Mouse (Mus musculus): ENCODE results near the gene Gm2888. TPM values are rescaled to one million over a fixed set of nuclear protein-coding genes. Genes with fewer than 3 reads are reported as not detected.
"Not testable (repeated sequence)": the region's sequence is repeated elsewhere in the genome, so short reads cannot be mapped to it uniquely, and the experiment has no call there.

Gm2888 gene
- polyA plus RNA-seq (2016; fragmentation: Nextera tagmentation; extraction: Ambion mirVana) = not detected in 2 replicates

GRCm38 (mm10) chr14:3029702-3030101 lies at the start of gene Gm2888:
Gm2888 (plus strand) TSS chr14:3030002.
- not testable (repeated sequence) for H3K4me3 ChIP-seq (replicated peaks); H3K4me1 ChIP-seq; H3K4me2 ChIP-seq; H3K27ac ChIP-seq; H3K27me3 ChIP-seq; H3K36me3 ChIP-seq (replicated peaks); H3K9me3 ChIP-seq; ATAC-seq (ENCODE audit: low FRiP score); H3K9ac ChIP-seq
- WGBS = 83% methylated on average over 3 of the region's 3 CpGs

- H3K36me3 ChIP-seq (replicated peaks); H3K4me1 ChIP-seq; H3K9me3 ChIP-seq; H3K27me3 ChIP-seq; H3K27ac ChIP-seq: not testable (repeated sequence)
- peak; percentile 64; the same call in 1 of the 2 replicates for ATAC-seq (ENCODE audit: low FRiP score)
- Histone ChIP-seq H3K4me2 (peak within 1 kb of the TSS; percentile 66), H3K9ac (peak within 1 kb of the TSS; percentile 61), H3K4me3 (replicated peaks) (peak within 1 kb of the TSS; percentile 52)
- 4% methylated on average over 26 of the region's 40 CpGs for WGBS
Measured at GRCm38 (mm10) chr14:3048727-3049512, 19.1 kb downstream of the Gm2888 start, which contains the start of gene Gm2897. Gm2897 (plus strand) TSS chr14:3049285.

DNA sequence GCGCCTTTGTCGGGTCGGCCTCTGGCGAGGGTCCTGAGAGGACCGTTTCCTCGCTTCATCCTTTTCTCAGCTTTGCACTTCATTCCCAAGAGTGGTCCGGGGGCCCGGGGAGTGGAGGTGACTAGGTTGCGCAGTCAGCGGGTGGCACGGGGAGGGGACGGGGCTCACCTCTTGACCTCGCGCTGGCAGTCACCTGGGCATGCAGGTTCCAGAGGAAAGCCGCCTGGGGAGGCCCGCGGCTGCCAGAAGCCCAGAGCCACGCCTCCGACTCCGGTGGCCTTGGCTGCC lies 19.7 kb downstream of the Gm2888 start:
- H3K36me3 ChIP-seq (replicated peaks); H3K9me3 ChIP-seq; H3K27me3 ChIP-seq; H3K4me1 ChIP-seq; ATAC-seq (ENCODE audit: low FRiP score); H3K27ac ChIP-seq: not testable (repeated sequence)
- peak overlapping the region; percentile 66 for H3K4me2 ChIP-seq
- WGBS = under 1% methylated on average over 19 of the region's 20 CpGs
- peak overlapping the region; percentile 52 for H3K4me3 ChIP-seq (replicated peaks)
- peak overlapping the region; percentile 61 for H3K9ac ChIP-seq

DNA sequence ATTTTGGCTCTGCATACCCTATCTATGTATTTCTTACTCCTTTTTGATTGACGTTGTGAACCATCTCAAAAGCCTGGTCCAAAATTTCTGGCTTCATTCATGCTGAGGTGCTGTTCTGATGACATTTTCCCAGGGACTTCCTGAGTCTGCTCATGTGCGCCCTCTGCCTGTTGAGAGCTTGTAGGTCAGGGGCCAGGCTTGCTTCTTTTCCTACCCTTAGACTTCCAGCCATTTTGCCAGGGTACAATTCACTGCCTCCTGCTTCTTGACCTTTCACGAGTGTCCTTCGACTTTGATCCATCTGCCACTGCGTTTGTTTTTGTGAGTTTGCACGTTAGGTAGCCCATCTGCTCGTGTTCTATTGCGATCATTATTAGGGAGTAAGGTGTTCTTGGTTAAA lies 20.3 kb downstream of the Gm2888 start:
- H3K9me3 ChIP-seq; H3K36me3 ChIP-seq (replicated peaks); ATAC-seq (ENCODE audit: low FRiP score); H3K4me3 ChIP-seq (replicated peaks); H3K27ac ChIP-seq; H3K4me1 ChIP-seq; H3K9ac ChIP-seq; H3K27me3 ChIP-seq; H3K4me2 ChIP-seq: not testable (repeated sequence)
- WGBS = 1% methylated on average over 5 of the region's 8 CpGs

Other genes starting within 250 kb of the Gm2888 start
- gene Gm2897, start 19.3 kb downstream of the Gm2888 start, polyA plus RNA-seq (2016; fragmentation: Nextera tagmentation; extraction: Ambion mirVana) = 6.1 and 6.3 TPM in 2 replicates
- not detected in 2 replicates for gene Gm10340, start 104.0 kb downstream of the Gm2888 start, polyA plus RNA-seq (2016; fragmentation: Nextera tagmentation; extraction: Ambion mirVana)
- not detected in 2 replicates for gene Gm5795, start 158.3 kb downstream of the Gm2888 start, polyA plus RNA-seq (2016; fragmentation: Nextera tagmentation; extraction: Ambion mirVana)
- 12.3 and 13.7 TPM in 2 replicates for gene D830030K20Rik, start 178.5 kb downstream of the Gm2888 start, polyA plus RNA-seq (2016; fragmentation: Nextera tagmentation; extraction: Ambion mirVana)

Measured in forebrain, embryonic 12.5 days (tissue).